Mouse (Mus musculus) activated CD4-positive, CD25-positive, alpha-beta regulatory T cell (primary cell): ENCODE data around the gene Zfp87. TPM values are rescaled to one million over a fixed set of nuclear protein-coding genes. Genes with fewer than 3 reads are reported as not detected.

Experiments
- polyA plus RNA-seq, 2 experiments: library from polyadenylated mRNA; unstranded; fragments of 100-300 nt; shearing (Covaris generic); gene quantifications; one replicate each; pipeline ENCODE4 v1.2.1; 2017

The Zfp87 gene
- polyA plus RNA-seq, result 10 to 100 TPM; 35.4 to 69.7 TPM

GRCm38 (mm10) chr13:67525753-67526410, at the start of gene Zfp87, which contains the start of gene Gm26965:
Gene Zfp87, minus strand, starts transcription at chr13:67526177.
Gene Gm26965, minus strand, starts transcription at chr13:67526151.

GRCm38 (mm10) chr13:67553730-67554129, 27.8 kb upstream of the Zfp87 start, which contains the start of gene Zfp748:
Gene Zfp748, minus strand, starts transcription at chr13:67553830.

GRCm38 (mm10) chr13:67500084-67500719, 25.8 kb downstream of the Zfp87 start, which contains the start of gene Zfp58:
Gene Zfp58, minus strand, starts transcription at chr13:67500555.

GRCm38 (mm10) chr13:67483625-67484423, 42.2 kb downstream of the Zfp87 start, which contains the start of gene Zfp874b:
Gene Zfp874b, minus strand, starts transcription at chr13:67484258.

Other genes with a start within 250 kb of the Zfp87 start
- 1 to 10 TPM in 1 of 2 experiments, under 1 TPM in 1; 0.58 to 2.5 TPM for gene Zfp458, start 247.7 kb downstream of the Zfp87 start, polyA plus RNA-seq
- under 1 TPM in 1 of 2 experiments, not detected in 1; 0.68 TPM for gene Zfp457, start 219.7 kb downstream of the Zfp87 start, polyA plus RNA-seq
- gene Zfp595, start 193.6 kb downstream of the Zfp87 start, polyA plus RNA-seq, result 1 to 10 TPM; 5.3 to 5.8 TPM
- 1 to 10 TPM; 1.1 to 1.8 TPM for gene Gm28044, start 165.6 kb downstream of the Zfp87 start, polyA plus RNA-seq
- 1 to 10 TPM; 2.5 to 4.7 TPM for gene Zfp953, start 165.6 kb downstream of the Zfp87 start, polyA plus RNA-seq
- 1 to 10 TPM; 1.1 to 1.5 TPM for gene Gm28041, start 150.4 kb downstream of the Zfp87 start, polyA plus RNA-seq
- 1 to 10 TPM; 3.6 to 7.3 TPM for gene Zfp456, start 150.4 kb downstream of the Zfp87 start, polyA plus RNA-seq
- gene Zfp429, start 126.4 kb downstream of the Zfp87 start, polyA plus RNA-seq, result 10 to 100 TPM; 20.7 to 23.9 TPM
- 1 to 10 TPM; 4.0 to 6.1 TPM for gene Zfp459, start 104.8 kb downstream of the Zfp87 start, polyA plus RNA-seq
- gene Zfp874a, start 74.6 kb downstream of the Zfp87 start, polyA plus RNA-seq, result 10 to 100 TPM; 10.2 to 15.6 TPM
- 10 to 100 TPM in 1 of 2 experiments, 1 to 10 TPM in 1; 10.0 to 15.0 TPM for gene Zfp874b, start 41.9 kb downstream of the Zfp87 start, polyA plus RNA-seq
- 10 to 100 TPM; 11.8 to 17.4 TPM for gene Zfp58, start 25.6 kb downstream of the Zfp87 start, polyA plus RNA-seq
- gene Gm26965, start within 50 bp of the Zfp87 start, polyA plus RNA-seq, result not detected
- gene Zfp748, start 27.7 kb upstream of the Zfp87 start, polyA plus RNA-seq, result 10 to 100 TPM; 15.1 to 17.3 TPM
- 1 to 10 TPM; 6.4 to 8.2 TPM for gene Zfp729b, start 83.5 kb upstream of the Zfp87 start, polyA plus RNA-seq
- 1 to 10 TPM; 2.9 to 6.0 TPM for gene Gm49345, start 111.6 kb upstream of the Zfp87 start, polyA plus RNA-seq
- gene Zfp729a, start 111.6 kb upstream of the Zfp87 start, polyA plus RNA-seq, result 1 to 10 TPM; 5.0 to 8.2 TPM
- gene Zfp738, start 160.9 kb upstream of the Zfp87 start, polyA plus RNA-seq, result 10 to 100 TPM; 17.8 to 25.1 TPM
- gene Zfp65, start 203.0 kb upstream of the Zfp87 start, polyA plus RNA-seq, result 1 to 10 TPM; 7.8 to 9.3 TPM
- 1 to 10 TPM; 5.6 to 7.5 TPM for gene Zfp85, start 229.1 kb upstream of the Zfp87 start, polyA plus RNA-seq